Mouse (Mus musculus): ENCODE measurements around the gene Nfkb1.

Nfkb1 gene

GRCm38 (mm10) chr3:135672135-135672534, 19.2 kb downstream of the Nfkb1 start:
- DNase-seq (ENCODE audit: low spot score in 2 of 2) = no peak

- no peak for DNase-seq (ENCODE audit: low spot score in 2 of 2)
Measured at GRCm38 (mm10) chr3:135670869-135671268, 20.5 kb downstream of the Nfkb1 start.

GRCm38 (mm10) chr3:135667084-135667483, 24.3 kb downstream of the Nfkb1 start:
- DNase-seq (ENCODE audit: low spot score in 2 of 2) = no peak

GRCm38 (mm10) chr3:135665777-135666259, 25.5 kb downstream of the Nfkb1 start:
- DNase-seq (ENCODE audit: low spot score in 2 of 2) = no peak

GRCm38 (mm10) chr3:135662139-135662864, 29.0 kb downstream of the Nfkb1 start:
- no peak for DNase-seq (ENCODE audit: low spot score in 2 of 2)

GRCm38 (mm10) chr3:135661707-135662106, 29.6 kb downstream of the Nfkb1 start:
- DNase-seq (ENCODE audit: low spot score in 2 of 2) = no peak

GRCm38 (mm10) chr3:135658540-135659097, 32.7 kb downstream of the Nfkb1 start:
- no peak for DNase-seq (ENCODE audit: low spot score in 2 of 2)

GRCm38 (mm10) chr3:135656156-135656555, 35.2 kb downstream of the Nfkb1 start:
- DNase-seq (ENCODE audit: low spot score in 2 of 2) = no peak

GRCm38 (mm10) chr3:135650773-135651555, 40.4 kb downstream of the Nfkb1 start:
- DNase-seq (ENCODE audit: low spot score in 2 of 2) = no peak

GRCm38 (mm10) chr3:135649809-135650208, 41.5 kb downstream of the Nfkb1 start:
- no peak for DNase-seq (ENCODE audit: low spot score in 2 of 2)

- no peak for DNase-seq (ENCODE audit: low spot score in 2 of 2)
Measured at GRCm38 (mm10) chr3:135648501-135648900, 42.8 kb downstream of the Nfkb1 start.

GRCm38 (mm10) chr3:135646622-135647021, 44.7 kb downstream of the Nfkb1 start:
- no peak for DNase-seq (ENCODE audit: low spot score in 2 of 2)

- no peak for DNase-seq (ENCODE audit: low spot score in 2 of 2)
Measured at GRCm38 (mm10) chr3:135644971-135645370, 46.4 kb downstream of the Nfkb1 start.

- DNase-seq (ENCODE audit: low spot score in 2 of 2) = no peak
Measured at GRCm38 (mm10) chr3:135641623-135641915, 49.8 kb downstream of the Nfkb1 start.

GRCm38 (mm10) chr3:135640856-135641622, 50.3 kb downstream of the Nfkb1 start:
- no peak for DNase-seq (ENCODE audit: low spot score in 2 of 2)

- DNase-seq (ENCODE audit: low spot score in 2 of 2) = no peak
Measured at GRCm38 (mm10) chr3:135640203-135640602, 51.1 kb downstream of the Nfkb1 start.

- DNase-seq (ENCODE audit: low spot score in 2 of 2) = no peak
Measured at GRCm38 (mm10) chr3:135637592-135637991, 53.8 kb downstream of the Nfkb1 start.

GRCm38 (mm10) chr3:135636454-135636853, 54.9 kb downstream of the Nfkb1 start:
- DNase-seq (ENCODE audit: low spot score in 2 of 2) = no peak

- DNase-seq (ENCODE audit: low spot score in 2 of 2) = no peak
Measured at GRCm38 (mm10) chr3:135635646-135636434, 55.5 kb downstream of the Nfkb1 start.

- no peak for DNase-seq (ENCODE audit: low spot score in 2 of 2)
Measured at GRCm38 (mm10) chr3:135635030-135635429, 56.3 kb downstream of the Nfkb1 start.

- no peak for DNase-seq (ENCODE audit: low spot score in 2 of 2)
Measured at GRCm38 (mm10) chr3:135634275-135634674, 57.1 kb downstream of the Nfkb1 start.
